Comparison of ENCODE assay signal across 8 mouse cellular contexts in the genomic region with DNA sequence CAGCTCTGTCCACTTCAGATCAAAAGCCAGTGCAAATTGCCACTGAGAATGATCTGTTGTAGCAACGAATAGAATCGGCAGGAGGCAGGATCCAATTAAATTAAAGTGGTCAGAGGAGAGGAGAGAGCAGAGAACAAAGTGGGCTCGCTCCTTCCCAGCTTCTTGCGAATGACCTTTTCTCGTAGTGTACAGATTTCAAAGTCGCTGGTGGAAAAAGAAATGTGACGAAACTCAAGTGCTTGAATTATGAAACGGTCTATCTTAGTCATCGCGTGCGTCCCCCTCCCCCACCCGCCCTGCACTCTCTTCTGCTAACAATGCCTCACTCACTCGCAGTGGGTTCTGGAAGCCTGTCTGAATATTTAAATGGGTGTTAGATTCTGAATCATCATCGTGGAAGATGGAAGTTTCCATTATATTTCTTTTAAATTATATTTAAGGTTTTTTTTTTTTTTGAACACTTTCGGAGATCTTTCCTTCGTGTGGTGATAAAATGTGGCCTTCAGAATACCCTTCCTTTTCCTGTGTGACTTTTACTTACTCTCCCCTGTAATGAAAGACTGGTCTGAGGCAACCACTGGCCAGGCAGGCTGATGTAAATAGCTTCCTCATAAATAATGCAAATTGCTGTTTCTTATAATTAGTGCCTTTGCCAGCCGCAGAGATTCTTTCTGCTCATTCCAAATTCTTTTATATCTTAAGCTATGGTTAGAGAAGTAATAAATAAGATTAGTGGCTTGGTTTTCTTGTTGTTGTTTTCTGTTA. TPM values are rescaled to one million over a fixed set of nuclear protein-coding genes. Genes with fewer than 3 reads are reported as not detected.
A peak's percentile ranks its signal among the peaks of the same experiment; 100 is the strongest.
DNase-seq lines count a peak whose midpoint lies in the region; ATAC-seq and TF ChIP-seq lines count a peak whose summit lies in the region.

No protein-coding gene starts in this region.

- no peaks in the 10 kb centered on the region for H3K36me3 ChIP-seq in neural tube, embryonic 14.5 days (ENCODE audit: control insufficient read depth, insufficient read depth, low read length)

- no peak overlapping the region for H3K9ac ChIP-seq in neural tube, embryonic 14.5 days (replicated peaks; ENCODE audit: low read depth, low read length)

- H3K4me1 ChIP-seq in neural tube, embryonic 14.5 days (ENCODE audit: control insufficient read depth, insufficient read depth, low read length): peaks cover 9% of the 10 kb centered on the region; the same call in 1 of the 2 replicates

- peak in 1 of 2 experiments; percentile 34 for DNase-seq in layer of hippocampus, adult 2 months (ENCODE audit: low spot score in 2 of 2)
- DNase-seq in layer of hippocampus, postnatal 36 days: no peak
- peak; percentile 30 for DNase-seq in adrenal gland, postnatal 14 days
- peak; percentile 37 for DNase-seq in fibroblast of lung, adult 2 months (ENCODE audit: low read depth)
- peak; percentile 29 for DNase-seq in liver
- no peak for DNase-seq in kidney, postnatal 36 days
- DNase-seq in T-cell, adult 2 months (ENCODE audit: low spot score): no peak

- no peak for ATAC-seq in neural tube, embryonic 14.5 days (ENCODE audit: low read depth)

- peak overlapping the region; percentile 47 for H3K4me3 ChIP-seq in layer of hippocampus, adult 2 months
- H3K4me3 ChIP-seq in neural tube, embryonic 14.5 days (ENCODE audit: low read depth, low read length): no peak overlapping the region; the same call in 1 of the 2 replicates

- no peaks in the 10 kb centered on the region for H3K27me3 ChIP-seq in neural tube, embryonic 14.5 days (ENCODE audit: control insufficient read depth, insufficient read depth, low read length)

- peak; percentile 54 for TF ChIP-seq CTCF in layer of hippocampus, adult 2 months (conservative IDR thresholded peaks at IDR 0.05)

- peak overlapping the region; percentile 95 for H3K27ac ChIP-seq in layer of hippocampus, adult 2 months
- peak overlapping the region; percentile 12; the same call in 1 of the 2 replicates for H3K27ac ChIP-seq in neural tube, embryonic 14.5 days (ENCODE audit: low read depth, low read length)

- H3K4me2 ChIP-seq in neural tube, embryonic 14.5 days (ENCODE audit: low read depth, low read length): peak overlapping the region; percentile 47

- 4% methylated on average over 17 of the region's 17 CpGs for WGBS in neural tube, embryonic 14.5 days

- H3K9me3 ChIP-seq in neural tube, embryonic 14.5 days (ENCODE audit: control insufficient read depth, low read length): no peaks in the 10 kb centered on the region

RNA-seq across cellular contexts. Expression of gene Cfap54, which starts 2.0 kb away (rescaled TPM):
- 10 to 100 TPM; 20.7 to 22.9 TPM for total RNA-seq in layer of hippocampus, adult 2 months (2021)
- total RNA-seq in layer of hippocampus, postnatal 36 days (2021): 10 to 100 TPM; 17.8 to 18.1 TPM
- total RNA-seq in adrenal gland, postnatal 14 days (2021): 8.3 and 9.3 TPM in 2 replicates
- polyA plus RNA-seq in neural tube, embryonic 14.5 days (2014; fragmentation: Nextera tagmentation; extraction: Ambion mirVana): 1.2 and 3.3 TPM in 2 replicates

Comparison
In these comparisons a context has a peak if more than half of its experiments do, and no peak if none do; other contexts are left out.
1. DNase-seq: peak in adrenal gland, postnatal 14 days (single experiment), fibroblast of lung, adult 2 months (single experiment) and liver (single experiment); none in layer of hippocampus, postnatal 36 days (0 of 2), kidney, postnatal 36 days (0 of 2) and T-cell, adult 2 months (single experiment).